Mouse (Mus musculus) heart, embryonic 13.5 days (tissue): ENCODE measurements around the gene Agap1. TPM values are rescaled to one million over a fixed set of nuclear protein-coding genes. Genes with fewer than 3 reads are reported as not detected.

Experiments
- ATAC-seq: fragments of 200-750 bp; cut with Nextera tagmentation; 2 replicates; pipeline ENCODE4 v1.8.0; 2017; ENCODE audit warnings: moderate TSS enrichment; ENCODE audit not compliant: insufficient number of reproducible peaks, low FRiP score, low TSS enrichment; ENCODE audit errors: extremely low read depth
- H3K27ac ChIP-seq: fragments of 300-500 bp; sonication (generic); replicated peaks from 2 replicates; pipeline ENCODE4 v1.5.1; 2015; ENCODE audit warnings: moderate library complexity, mild to moderate bottlenecking, inconsistent platforms
- H3K27me3 ChIP-seq: fragments of 300-500 bp; sonication (generic); replicated peaks from 2 replicates; pipeline ENCODE4 v1.6.1; 2015; ENCODE audit warnings: mild to moderate bottlenecking, inconsistent platforms
- H3K36me3 ChIP-seq: fragments of 300-500 bp; sonication (generic); 2 replicates; pipeline ENCODE4 v1.6.1; 2015; ENCODE audit warnings: mild to moderate bottlenecking, inconsistent platforms
- H3K4me1 ChIP-seq: fragments of 300-500 bp; sonication (generic); 2 replicates; pipeline ENCODE4 v1.6.1; 2015; ENCODE audit warnings: inconsistent platforms
- H3K4me2 ChIP-seq: fragments of 300-500 bp; sonication (generic); 2 replicates; pipeline ENCODE4 v1.6.1; 2015; ENCODE audit warnings: inconsistent platforms, mild to moderate bottlenecking, moderate library complexity
- H3K4me3 ChIP-seq: fragments of 300-500 bp; sonication (generic); 2 replicates; pipeline ENCODE4 v1.5.1; 2015; ENCODE audit warnings: moderate library complexity, mild to moderate bottlenecking, inconsistent platforms
- H3K9ac ChIP-seq: fragments of 300-500 bp; sonication (generic); 2 replicates; pipeline ENCODE4 v1.6.1; 2015; ENCODE audit warnings: inconsistent platforms, mild to moderate bottlenecking, moderate library complexity
- H3K9me3 ChIP-seq: fragments of 300-500 bp; sonication (generic); 2 replicates; pipeline ENCODE4 v1.6.1; 2016; ENCODE audit warnings: inconsistent platforms
- WGBS: fragments of 180-500 bp; shearing (Covaris S2); methylation state at CpG from one replicate; pipeline ENCODE4 v1.1.7; 2015; ENCODE audit warnings: mixed read lengths; 5-methylcytosine and 5-hydroxymethylcytosine counted together
- polyA plus RNA-seq: library from polyadenylated mRNA; unstranded; fragments of >200 nt; fragmentation: Nextera tagmentation; extraction: Ambion mirVana; gene quantifications from 2 replicates; pipeline ENCODE4 v1.2.1, GENCODE M21; 2015

Agap1 gene
- polyA plus RNA-seq, 1 experiment from 2014 or later: 7.1 TPM

GRCm38 (mm10) chr1:89509196-89509595 is 54.6 kb downstream of the Agap1 start:
- 61% methylated on average over 2 of the region's 2 CpGs for WGBS
- no peak overlapping the region for H3K27ac ChIP-seq
- H3K4me2 ChIP-seq: no peak overlapping the region
- ATAC-seq: no peak
- no peaks in the 10 kb centered on the region for H3K9me3 ChIP-seq
- no peak overlapping the region for H3K9ac ChIP-seq
- H3K4me3 ChIP-seq: no peak overlapping the region
- H3K4me1 ChIP-seq: peaks cover 42% of the 10 kb centered on the region
- no peaks in the 10 kb centered on the region for H3K27me3 ChIP-seq
- H3K36me3 ChIP-seq: no peaks in the 10 kb centered on the region

- H3K4me1 ChIP-seq: peaks cover 39% of the 10 kb centered on the region
- peak overlapping the region; percentile 32; the same call in 1 of the 2 replicates for H3K27ac ChIP-seq
- WGBS: 44% methylated on average over 8 of the region's 8 CpGs
Observed at GRCm38 (mm10) chr1:89509763-89510340, 55.2 kb downstream of the Agap1 start.

GRCm38 (mm10) chr1:89510731-89511130 is 56.1 kb downstream of the Agap1 start:
- no peak for ATAC-seq
- 68% methylated on average over 8 of the region's 8 CpGs for WGBS
- no peaks in the 10 kb centered on the region for H3K36me3 ChIP-seq
- no peaks in the 10 kb centered on the region for H3K27me3 ChIP-seq
- peaks cover 39% of the 10 kb centered on the region for H3K4me1 ChIP-seq
- H3K9ac ChIP-seq: no peak overlapping the region
- H3K4me3 ChIP-seq: no peak overlapping the region
- H3K27ac ChIP-seq: no peak overlapping the region
- H3K9me3 ChIP-seq: no peaks in the 10 kb centered on the region
- H3K4me2 ChIP-seq: no peak overlapping the region

More at GRCm38 (mm10) chr1:89509763-89510340, 55.2 kb downstream of the Agap1 start:
- Histone ChIP-seq H3K4me3 (no peak overlapping the region), H3K27me3 (no peaks in the 10 kb centered on the region), H3K36me3 (no peaks in the 10 kb centered on the region), H3K9me3 (no peaks in the 10 kb centered on the region), H3K4me2 (peak overlapping the region; percentile 18; the same call in 1 of the 2 replicates), H3K9ac (no peak overlapping the region)
- ATAC-seq: no peak

- no peak overlapping the region for H3K9ac ChIP-seq
- H3K27me3 ChIP-seq: no peaks in the 10 kb centered on the region
- ATAC-seq: no peak
- H3K27ac ChIP-seq: no peak overlapping the region
- H3K4me1 ChIP-seq: peaks cover 45% of the 10 kb centered on the region
- 68% methylated on average over 8 of the region's 8 CpGs for WGBS
- no peak overlapping the region for H3K4me2 ChIP-seq
- H3K4me3 ChIP-seq: no peak overlapping the region
- no peaks in the 10 kb centered on the region for H3K9me3 ChIP-seq
- no peaks in the 10 kb centered on the region for H3K36me3 ChIP-seq
Observed at GRCm38 (mm10) chr1:89513616-89514283, 59.1 kb downstream of the Agap1 start.

GRCm38 (mm10) chr1:89515808-89516560 is 61.4 kb downstream of the Agap1 start:
- 73% methylated on average over 11 of the region's 11 CpGs for WGBS

GRCm38 (mm10) chr1:89517817-89518216 is 63.2 kb downstream of the Agap1 start:
- H3K4me1 ChIP-seq: peaks cover 38% of the 10 kb centered on the region
- H3K4me2 ChIP-seq: no peak overlapping the region
- H3K27me3 ChIP-seq: no peaks in the 10 kb centered on the region
- ATAC-seq: no peak
- no peaks in the 10 kb centered on the region for H3K36me3 ChIP-seq
- H3K27ac ChIP-seq: no peak overlapping the region
- no peaks in the 10 kb centered on the region for H3K9me3 ChIP-seq
- no peak overlapping the region for H3K9ac ChIP-seq
- 54% methylated on average over 5 of the region's 5 CpGs for WGBS
- no peak overlapping the region for H3K4me3 ChIP-seq

More at GRCm38 (mm10) chr1:89515808-89516560, 61.4 kb downstream of the Agap1 start:
- Histone ChIP-seq H3K9me3 (no peaks in the 10 kb centered on the region), H3K9ac (no peak overlapping the region), H3K27ac (no peak overlapping the region), H3K4me1 (peaks cover 34% of the 10 kb centered on the region), H3K4me3 (no peak overlapping the region), H3K27me3 (no peaks in the 10 kb centered on the region), H3K4me2 (no peak overlapping the region), H3K36me3 (no peaks in the 10 kb centered on the region)
- ATAC-seq: no peak

GRCm38 (mm10) chr1:89519914-89520643 is 65.5 kb downstream of the Agap1 start:
- WGBS: 79% methylated on average over 17 of the region's 17 CpGs
- H3K9ac ChIP-seq: no peak overlapping the region
- H3K27me3 ChIP-seq: no peaks in the 10 kb centered on the region
- H3K4me2 ChIP-seq: no peak overlapping the region
- H3K4me3 ChIP-seq: no peak overlapping the region
- no peak for ATAC-seq
- no peaks in the 10 kb centered on the region for H3K36me3 ChIP-seq
- no peak overlapping the region for H3K27ac ChIP-seq
- no peaks in the 10 kb centered on the region for H3K9me3 ChIP-seq
- H3K4me1 ChIP-seq: peaks cover 45% of the 10 kb centered on the region

- H3K36me3 ChIP-seq: no peaks in the 10 kb centered on the region
- ATAC-seq: no peak
- no peak overlapping the region for H3K27ac ChIP-seq
- no peaks in the 10 kb centered on the region for H3K27me3 ChIP-seq
- WGBS: 71% methylated on average over 11 of the region's 11 CpGs
- H3K9ac ChIP-seq: no peak overlapping the region
- no peaks in the 10 kb centered on the region for H3K9me3 ChIP-seq
- no peak overlapping the region for H3K4me2 ChIP-seq
- H3K4me3 ChIP-seq: no peak overlapping the region
- H3K4me1 ChIP-seq: peaks cover 53% of the 10 kb centered on the region
Observed at GRCm38 (mm10) chr1:89521406-89521805, 66.8 kb downstream of the Agap1 start.

GRCm38 (mm10) chr1:89521935-89522535 is 67.4 kb downstream of the Agap1 start:
- H3K4me1 ChIP-seq: peaks cover 53% of the 10 kb centered on the region
- WGBS: 61% methylated on average over 17 of the region's 17 CpGs
- no peaks in the 10 kb centered on the region for H3K9me3 ChIP-seq
- H3K4me3 ChIP-seq: no peak overlapping the region
- H3K9ac ChIP-seq: no peak overlapping the region
- H3K27me3 ChIP-seq: no peaks in the 10 kb centered on the region
- no peaks in the 10 kb centered on the region for H3K36me3 ChIP-seq
- H3K4me2 ChIP-seq: no peak overlapping the region
- H3K27ac ChIP-seq: no peak overlapping the region; the same call in 1 of the 2 replicates
- ATAC-seq: no peak

GRCm38 (mm10) chr1:89524369-89524768 is 69.8 kb downstream of the Agap1 start:
- no peaks in the 10 kb centered on the region for H3K36me3 ChIP-seq
- no peak overlapping the region for H3K27ac ChIP-seq
- peaks cover 53% of the 10 kb centered on the region for H3K4me1 ChIP-seq
- no peak for ATAC-seq
- H3K9ac ChIP-seq: no peak overlapping the region
- no peak overlapping the region for H3K4me2 ChIP-seq
- 8% methylated on average over 4 of the region's 4 CpGs for WGBS
- H3K27me3 ChIP-seq: no peaks in the 10 kb centered on the region
- H3K9me3 ChIP-seq: no peaks in the 10 kb centered on the region
- no peak overlapping the region for H3K4me3 ChIP-seq

- no peak overlapping the region for H3K4me3 ChIP-seq
- no peak for ATAC-seq
- no peak overlapping the region for H3K4me2 ChIP-seq
- no peaks in the 10 kb centered on the region for H3K9me3 ChIP-seq
- peaks cover 53% of the 10 kb centered on the region for H3K4me1 ChIP-seq
- H3K27me3 ChIP-seq: no peaks in the 10 kb centered on the region
- 48% methylated on average over 4 of the region's 4 CpGs for WGBS
- no peak overlapping the region for H3K9ac ChIP-seq
- H3K36me3 ChIP-seq: no peaks in the 10 kb centered on the region
- H3K27ac ChIP-seq: no peak overlapping the region
Observed at GRCm38 (mm10) chr1:89524998-89525397, 70.4 kb downstream of the Agap1 start.
